Mouse (Mus musculus): ENCODE data around the gene Mrpl14. TPM values are rescaled to one million over a fixed set of nuclear protein-coding genes. Genes with fewer than 3 reads are reported as not detected.
A peak's percentile ranks its signal among the peaks of the same experiment; 100 is the strongest.

Gene Mrpl14
- polyA plus RNA-seq, 1 experiment from 2014 or later: 113 TPM

DNA sequence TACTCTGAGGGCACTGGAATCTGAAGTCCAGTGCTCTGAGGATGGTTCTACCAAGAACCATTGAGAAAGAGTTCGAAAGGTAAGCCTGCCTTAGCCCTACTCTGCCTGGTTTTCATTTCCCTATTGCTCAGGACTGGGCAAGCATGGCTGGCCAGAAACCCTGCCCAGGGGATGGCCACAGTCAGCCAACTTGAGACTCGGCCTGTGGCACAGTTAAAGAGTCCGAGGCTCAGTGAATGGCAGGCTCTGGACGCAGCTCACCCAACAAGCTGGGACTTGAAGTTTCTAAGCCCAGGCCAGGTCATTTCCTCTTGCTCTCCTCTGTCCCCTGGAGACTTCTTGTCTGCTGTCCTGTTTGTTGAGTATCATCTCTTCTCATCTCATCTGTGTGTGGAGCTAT is 44.6 kb downstream of the Mrpl14 start:
- H3K4me3 ChIP-seq (ENCODE audit: low read depth, low read length): no peak overlapping the region
- no peaks in the 10 kb centered on the region for H3K36me3 ChIP-seq (replicated peaks; ENCODE audit: insufficient read depth, low read length)
- no peak overlapping the region for H3K27ac ChIP-seq (ENCODE audit: low read depth)
- DNase-seq (no peak), ATAC-seq (no peak)
- H3K4me1 ChIP-seq (ENCODE audit: insufficient read depth): peaks cover 34% of the 10 kb centered on the region
- H3K9ac ChIP-seq (replicated peaks): no peak overlapping the region
- TF ChIP-seq EP300 (IDR thresholded peaks at IDR 0.05; ENCODE audit: low read depth) (no peak), CTCF (IDR thresholded peaks at IDR 0.05; ENCODE audit: low read depth) (no peak)
- 88% methylated on average over 4 of the region's 4 CpGs for WGBS (ENCODE audit: insufficient replicate concordance)
- peaks cover 15% of the 10 kb centered on the region for H3K27me3 ChIP-seq (ENCODE audit: insufficient read depth, low read length)
- no peaks in the 10 kb centered on the region for H3K9me3 ChIP-seq (ENCODE audit: low read length)
- H3K4me2 ChIP-seq (ENCODE audit: low read depth, low read length): no peak overlapping the region

DNA sequence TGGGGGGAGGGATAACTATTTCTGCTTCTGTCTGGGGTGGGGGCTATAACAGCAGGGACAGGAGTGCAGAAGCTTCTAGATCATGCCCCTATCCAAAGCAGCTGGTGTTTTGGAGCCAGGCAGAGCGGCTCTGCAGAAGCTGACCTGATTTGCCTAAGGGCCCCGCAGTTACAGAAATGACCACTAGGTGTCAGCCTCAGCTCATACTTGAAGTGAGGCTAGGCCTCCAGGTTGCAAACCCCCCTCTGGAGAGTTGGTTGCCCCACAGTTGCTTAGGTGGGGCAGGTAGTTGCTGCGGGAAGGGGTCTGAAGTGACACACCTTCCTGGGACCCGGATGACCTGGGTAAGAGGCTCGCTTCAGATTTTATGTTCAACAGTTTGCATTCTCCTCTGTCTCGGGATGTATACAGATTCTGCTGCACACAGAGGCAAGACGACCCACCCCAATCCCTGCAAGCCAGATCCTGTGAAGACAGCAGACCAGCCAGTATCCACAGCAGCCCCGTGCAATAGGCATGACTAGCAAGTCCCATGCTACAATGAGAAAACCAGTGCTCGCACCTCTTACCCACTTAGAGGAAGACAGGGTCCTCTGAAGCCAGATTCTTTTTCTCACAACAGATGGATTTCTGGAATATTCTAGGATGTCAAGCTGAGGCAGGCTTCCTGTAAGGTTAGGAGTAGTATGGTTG is 45.2 kb downstream of the Mrpl14 start:
- Histone ChIP-seq H3K27ac (ENCODE audit: low read depth) (no peak overlapping the region), H3K4me2 (ENCODE audit: low read depth, low read length) (no peak overlapping the region), H3K27me3 (ENCODE audit: insufficient read depth, low read length) (peaks cover 15% of the 10 kb centered on the region), H3K9me3 (ENCODE audit: low read length) (no peaks in the 10 kb centered on the region), H3K4me3 (ENCODE audit: low read depth, low read length) (no peak overlapping the region), H3K36me3 (replicated peaks; ENCODE audit: insufficient read depth, low read length) (no peaks in the 10 kb centered on the region), H3K4me1 (ENCODE audit: insufficient read depth) (peaks cover 36% of the 10 kb centered on the region), H3K9ac (replicated peaks) (no peak overlapping the region)
- no peak for TF ChIP-seq EP300 (IDR thresholded peaks at IDR 0.05; ENCODE audit: low read depth)
- peak; percentile 95 for TF ChIP-seq CTCF (IDR thresholded peaks at IDR 0.05; ENCODE audit: low read depth)
- ATAC-seq: peak; percentile 41
- peak; percentile 88 for DNase-seq
- 26% methylated on average over 9 of the region's 9 CpGs for WGBS (ENCODE audit: insufficient replicate concordance)

DNA sequence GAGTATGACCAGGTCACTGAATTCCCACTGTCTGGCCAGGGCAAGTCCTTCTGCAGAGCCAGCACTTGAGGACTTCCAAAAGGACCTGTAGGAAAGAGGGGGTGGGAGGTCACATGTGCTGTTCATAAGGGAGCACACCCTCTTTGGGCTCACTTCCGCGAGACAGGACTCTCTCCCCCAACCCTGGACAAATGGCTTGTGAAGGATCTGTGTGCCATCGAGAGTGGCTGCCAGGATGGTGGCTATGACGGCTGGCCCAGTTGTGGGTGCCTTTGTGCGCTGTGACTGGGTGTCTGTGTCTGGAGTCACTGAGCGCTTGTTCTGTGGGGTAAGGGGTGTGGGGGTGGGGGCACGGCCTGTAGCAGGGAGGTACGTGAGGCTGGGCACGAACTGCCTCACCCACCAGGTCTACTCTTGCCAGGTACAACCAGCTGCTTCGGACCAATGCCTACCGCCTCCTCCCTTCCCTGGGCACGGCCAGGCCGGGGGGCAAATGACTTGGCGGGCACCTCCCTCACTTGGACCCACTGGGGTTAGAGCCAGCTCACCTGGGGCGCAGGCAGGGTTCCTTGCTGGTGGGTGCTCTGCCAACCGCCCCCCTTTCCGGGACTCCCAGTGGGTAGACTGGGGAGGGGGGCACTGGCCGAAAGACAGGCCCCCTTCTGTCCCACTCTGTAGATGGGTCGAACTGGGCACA is 47.1 kb downstream of the Mrpl14 start:
- Histone ChIP-seq H3K4me2 (ENCODE audit: low read depth, low read length) (peak overlapping the region; percentile 78), H3K27ac (ENCODE audit: low read depth) (no peak overlapping the region), H3K27me3 (ENCODE audit: insufficient read depth, low read length) (peaks cover 15% of the 10 kb centered on the region), H3K4me3 (ENCODE audit: low read depth, low read length) (peak overlapping the region; percentile 39; the same call in 1 of the 2 replicates), H3K4me1 (ENCODE audit: insufficient read depth) (peaks cover 40% of the 10 kb centered on the region), H3K9ac (replicated peaks) (peak overlapping the region; percentile 48; the same call in 1 of the 2 replicates), H3K36me3 (replicated peaks; ENCODE audit: insufficient read depth, low read length) (no peaks in the 10 kb centered on the region), H3K9me3 (ENCODE audit: low read length) (no peaks in the 10 kb centered on the region)
- ATAC-seq (no peak), DNase-seq (no peak)
- 71% methylated on average over 16 of the region's 19 CpGs for WGBS (ENCODE audit: insufficient replicate concordance)
- TF ChIP-seq EP300 (IDR thresholded peaks at IDR 0.05; ENCODE audit: low read depth): no peak
- TF ChIP-seq CTCF (IDR thresholded peaks at IDR 0.05; ENCODE audit: low read depth): no peak

DNA sequence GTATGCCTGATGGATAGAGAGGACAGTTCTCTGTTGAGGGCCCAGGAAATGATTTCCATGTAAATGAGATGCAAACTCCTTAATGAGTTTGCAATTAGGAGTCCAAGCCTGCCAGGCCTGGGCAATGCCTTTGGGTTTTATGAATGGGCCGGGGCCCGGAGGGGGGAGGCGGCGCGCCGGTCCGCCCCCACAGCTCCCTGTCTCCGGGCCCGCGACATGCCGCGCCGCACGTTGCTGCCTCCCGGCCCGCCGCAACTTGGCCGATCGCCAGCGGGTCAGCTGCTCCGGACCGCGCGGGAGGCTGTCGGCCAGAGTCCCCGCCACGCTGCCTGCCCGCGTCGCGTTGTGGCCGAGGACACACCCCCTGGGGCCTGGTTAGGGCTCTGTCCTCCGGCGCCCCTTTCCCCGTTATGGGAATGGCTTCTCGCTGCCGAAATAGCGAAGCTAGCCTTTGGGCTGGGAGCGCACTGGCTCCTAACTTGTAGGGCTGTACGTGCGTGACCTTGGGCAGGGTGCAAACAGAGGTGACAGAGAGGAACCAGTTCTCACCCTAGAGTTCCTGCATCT is 47.7 kb downstream of the Mrpl14 start, which contains the start of gene 1600014C23Rik:
Gene 1600014C23Rik (minus strand): TSS at position 110 of the 567 bp plus-strand sequence.
- H3K4me3 ChIP-seq (ENCODE audit: low read depth, low read length): peak within 1 kb of the TSS; percentile 39
- peak within 1 kb of the TSS; percentile 48 for H3K9ac ChIP-seq (replicated peaks)
- H3K4me1 ChIP-seq (ENCODE audit: insufficient read depth): peaks cover 40% of the 10 kb centered on the region
- H3K9me3 ChIP-seq (ENCODE audit: low read length): no peaks in the 10 kb centered on the region
- peak within 1 kb of the TSS; percentile 78 for H3K4me2 ChIP-seq (ENCODE audit: low read depth, low read length)
- TF ChIP-seq EP300 (IDR thresholded peaks at IDR 0.05; ENCODE audit: low read depth) (no peak), CTCF (IDR thresholded peaks at IDR 0.05; ENCODE audit: low read depth) (no peak)
- peaks cover 15% of the 10 kb centered on the region for H3K27me3 ChIP-seq (ENCODE audit: insufficient read depth, low read length)
- no peak within 1 kb of the TSS for H3K27ac ChIP-seq (ENCODE audit: low read depth)
- 1% methylated on average over 39 of the region's 41 CpGs for WGBS (ENCODE audit: insufficient replicate concordance)
- no peaks in the 10 kb centered on the region for H3K36me3 ChIP-seq (replicated peaks; ENCODE audit: insufficient read depth, low read length)
- DNase-seq (peak; percentile 72), ATAC-seq (peak; percentile 14)

DNA sequence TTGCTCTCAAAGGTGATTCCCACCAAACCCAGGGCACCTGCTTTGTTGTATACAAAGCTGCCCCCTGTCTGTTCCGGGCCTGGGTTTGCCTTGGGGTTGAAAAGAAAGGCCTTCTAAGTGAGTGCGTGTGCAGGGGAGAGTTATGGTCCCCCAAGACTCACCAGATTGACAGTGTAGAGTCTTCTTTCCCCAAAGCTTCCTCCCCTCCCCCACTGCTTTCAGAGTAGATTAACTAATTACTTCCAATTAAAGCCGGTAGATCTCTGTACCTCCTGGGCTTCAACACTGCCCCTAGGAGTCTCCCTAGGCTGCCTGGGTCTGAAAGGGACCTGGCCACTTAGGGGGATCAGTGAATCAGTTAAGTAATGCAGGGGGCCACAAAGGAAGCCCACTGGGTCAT is 48.2 kb downstream of the Mrpl14 start:
- Histone ChIP-seq H3K4me3 (ENCODE audit: low read depth, low read length) (peak overlapping the region; percentile 39), H3K36me3 (replicated peaks; ENCODE audit: insufficient read depth, low read length) (no peaks in the 10 kb centered on the region), H3K4me1 (ENCODE audit: insufficient read depth) (peaks cover 40% of the 10 kb centered on the region), H3K27me3 (ENCODE audit: insufficient read depth, low read length) (peaks cover 15% of the 10 kb centered on the region), H3K4me2 (ENCODE audit: low read depth, low read length) (peak overlapping the region; percentile 78), H3K9me3 (ENCODE audit: low read length) (no peaks in the 10 kb centered on the region), H3K27ac (ENCODE audit: low read depth) (no peak overlapping the region), H3K9ac (replicated peaks) (peak overlapping the region; percentile 48; the same call in 1 of the 2 replicates)
- ATAC-seq (no peak), DNase-seq (no peak)
- TF ChIP-seq EP300 (IDR thresholded peaks at IDR 0.05; ENCODE audit: low read depth) (no peak), CTCF (IDR thresholded peaks at IDR 0.05; ENCODE audit: low read depth) (no peak; the same call in 1 of the 2 replicates)
- 37% methylated on average over 3 of the region's 3 CpGs for WGBS (ENCODE audit: insufficient replicate concordance)

DNA sequence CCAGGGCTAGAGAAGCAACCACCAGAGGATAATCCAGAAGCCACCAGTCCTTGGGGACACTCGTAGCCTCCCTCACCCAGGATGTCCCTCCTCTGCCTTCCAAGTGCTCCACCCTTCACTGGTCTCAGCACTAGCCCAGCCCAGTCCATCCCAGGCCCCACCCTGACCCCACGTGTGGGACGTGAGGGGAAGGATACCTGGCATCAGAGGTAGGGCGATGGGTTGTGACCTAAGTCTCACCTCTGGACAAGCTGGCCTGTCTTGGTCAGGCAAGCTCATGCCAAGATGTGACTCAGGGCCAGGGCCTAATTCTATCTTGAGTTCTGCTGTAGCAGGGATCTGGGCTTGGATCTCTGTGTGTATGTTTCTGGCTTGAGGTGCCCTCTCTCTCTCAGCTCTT is 48.8 kb downstream of the Mrpl14 start:
- Histone ChIP-seq H3K4me1 (ENCODE audit: insufficient read depth) (peaks cover 40% of the 10 kb centered on the region), H3K27me3 (ENCODE audit: insufficient read depth, low read length) (peaks cover 15% of the 10 kb centered on the region), H3K27ac (ENCODE audit: low read depth) (0 out of 2 replicates have a peak overlapping the region, but pooled peaks have one; percentile 31), H3K4me3 (ENCODE audit: low read depth, low read length) (no peak overlapping the region), H3K36me3 (replicated peaks; ENCODE audit: insufficient read depth, low read length) (no peaks in the 10 kb centered on the region), H3K9me3 (ENCODE audit: low read length) (no peaks in the 10 kb centered on the region), H3K9ac (replicated peaks) (no peak overlapping the region), H3K4me2 (ENCODE audit: low read depth, low read length) (no peak overlapping the region)
- DNase-seq (no peak), ATAC-seq (no peak)
- no peak for TF ChIP-seq EP300 (IDR thresholded peaks at IDR 0.05; ENCODE audit: low read depth)
- TF ChIP-seq CTCF (IDR thresholded peaks at IDR 0.05; ENCODE audit: low read depth): no peak
- 77% methylated on average over 4 of the region's 4 CpGs for WGBS (ENCODE audit: insufficient replicate concordance)
